ENCODE assay signal across 18 mouse cellular contexts in the genomic region with DNA sequence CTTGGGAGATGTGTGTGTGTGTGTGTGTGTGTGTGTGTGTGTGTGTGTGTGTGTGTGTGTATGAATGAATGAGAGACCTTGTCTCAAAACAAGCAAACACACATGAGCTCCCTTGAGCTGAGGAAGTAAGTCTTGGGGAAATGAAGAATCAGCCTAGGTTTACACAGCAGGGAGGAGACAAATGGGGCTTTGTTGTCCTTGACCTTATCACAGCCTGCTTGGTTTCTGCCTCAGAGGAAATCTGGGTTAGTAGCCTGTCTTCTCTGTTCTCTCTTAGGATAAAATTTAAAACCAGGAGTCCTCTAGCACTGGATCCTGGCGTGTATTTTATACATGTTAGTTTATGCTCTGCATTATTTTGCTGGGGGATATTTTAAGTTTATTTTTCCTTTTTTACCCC.
"Had no signal": no experiment of that assay in that cellular context is flagged by ENCODE, and none has a peak within 500 bp of the region (broad histone marks: within the 10 kb centered on the region; RNA-seq: fewer than 3 reads in every experiment).

No protein-coding gene starts in this region.

- H3K4me2 ChIP-seq: lung, embryonic 14.5 days; midbrain, embryonic 13.5 days; neural tube, embryonic 13.5 days; neural tube, embryonic 15.5 days had no signal

- DNase-seq: lung, adult 18-20 months; lung, embryonic 14.5 days; lung, postnatal 10 days; lung, postnatal 4 days; retina, postnatal 1 day; right cerebral cortex, adult 18-20 months; right cerebral cortex, postnatal 25 days; right cerebral cortex, postnatal 4 days; spleen, adult 18-20 months; thymus, adult 2 months; thymus, postnatal 25 days; thymus, postnatal 4 days had no signal

- H3K9me3 ChIP-seq: midbrain, embryonic 10.5 days; midbrain, embryonic 13.5 days; neural tube, embryonic 13.5 days; neural tube, embryonic 15.5 days had no signal

- ATAC-seq: midbrain, embryonic 13.5 days; midbrain, embryonic 16.5 days had no signal

- H3K4me3 ChIP-seq: midbrain, embryonic 10.5 days; midbrain, embryonic 13.5 days; myocyte; neural tube, embryonic 13.5 days; neural tube, embryonic 15.5 days had no signal

- H3K9ac ChIP-seq: lung, embryonic 14.5 days; midbrain, embryonic 13.5 days; neural tube, embryonic 13.5 days; neural tube, embryonic 15.5 days had no signal

- H3K27me3 ChIP-seq: midbrain, embryonic 13.5 days; neural tube, embryonic 13.5 days; neural tube, embryonic 15.5 days had no signal

- H3K27ac ChIP-seq: midbrain, embryonic 10.5 days; midbrain, embryonic 13.5 days; neural tube, embryonic 13.5 days; neural tube, embryonic 15.5 days had no signal
